Mouse (Mus musculus) MEL (cell line): Measurements from ENCODE around the gene Tmtc4. TPM values are rescaled to one million over a fixed set of nuclear protein-coding genes. Genes with fewer than 3 reads are reported as not detected.

Experiments
- DNase-seq: peaks from one replicate; pipeline ENCODE4 v3.0.0; 2011; ENCODE audit warnings: low read depth, low spot score
- H3K27ac ChIP-seq: 2 replicates; pipeline ENCODE4 v1.5.1; 2012; ENCODE audit warnings: low read depth, mild to moderate bottlenecking, control low read depth, low read length, moderate library complexity; ENCODE audit not compliant: control insufficient read depth
- H3K27me3 ChIP-seq, 2 experiments: fragments of 150-350 bp in 1 of 2; sonication (generic) in 1 of 2; 2 replicates each; pipeline ENCODE4 v1.6.1; 2012; ENCODE audit warnings: low read length in 2 of 2, mild to moderate bottlenecking in 2 of 2, improper control_type of control experiment in 1 of 2, moderate library complexity in 1 of 2; ENCODE audit not compliant: insufficient read depth in 2 of 2, control insufficient read depth in 1 of 2
- H3K36me3 ChIP-seq, 2 experiments: 2 replicates each; pipeline ENCODE4 v1.6.1; 2012 to 2014; ENCODE audit warnings: low read length in 2 of 2, improper control_type of control experiment in 1 of 2, inconsistent platforms in 1 of 2, mild to moderate bottlenecking in 1 of 2; ENCODE audit not compliant: insufficient read depth in 2 of 2, control insufficient read depth in 1 of 2
- H3K4me1 ChIP-seq, 2 experiments: fragments of 150-350 bp in 1 of 2; sonication (generic) in 1 of 2; 2 replicates each; pipeline ENCODE4 v1.6.1; 2012; ENCODE audit warnings: low read length in 2 of 2, improper control_type of control experiment in 1 of 2, mild to moderate bottlenecking in 1 of 2; ENCODE audit not compliant: insufficient read depth in 2 of 2, control insufficient read depth in 1 of 2
- H3K4me3 ChIP-seq, 2 experiments: fragments of 150-350 bp in 1 of 2; sonication (generic) in 1 of 2; 2 replicates each; pipeline ENCODE4 v1.5.1; 2012; ENCODE audit warnings: low read depth in 2 of 2, low read length in 2 of 2, mild to moderate bottlenecking in 2 of 2, moderate library complexity in 2 of 2, control low read depth in 1 of 2, improper control_type of control experiment in 1 of 2; ENCODE audit not compliant: control insufficient read depth in 1 of 2, insufficient read depth in 1 of 2
- H3K79me2 ChIP-seq: 2 replicates; pipeline ENCODE4 v1.6.1; 2012; ENCODE audit warnings: mild to moderate bottlenecking, low read length, moderate library complexity; ENCODE audit not compliant: control insufficient read depth, poor library complexity, insufficient read depth
- H3K9ac ChIP-seq: 2 replicates; pipeline ENCODE4 v1.6.1; 2012; ENCODE audit warnings: low read depth, mild to moderate bottlenecking, control low read depth, low read length, moderate library complexity; ENCODE audit not compliant: control insufficient read depth, poor library complexity, severe bottlenecking
- H3K9me3 ChIP-seq: fragments of 150-350 bp; sonication (generic); replicated peaks from 2 replicates; pipeline ENCODE4 v1.6.1; 2012; ENCODE audit warnings: mild to moderate bottlenecking, low read length, improper control_type of control experiment, moderate library complexity; ENCODE audit not compliant: insufficient read depth
- BHLHE40 ChIP-seq: IDR thresholded peaks from 2 replicates; pipeline ENCODE4 v1.6.1; 2012; ENCODE audit warnings: low read depth, mild to moderate bottlenecking, inconsistent platforms, low read length, improper control_type of control experiment, borderline replicate concordance
- CHD2 ChIP-seq: IDR thresholded peaks from 2 replicates; pipeline ENCODE4 v1.6.1; 2011; ENCODE audit warnings: low read length, improper control_type of control experiment
- ELF1 ChIP-seq: IDR thresholded peaks from 2 replicates; pipeline ENCODE4 v1.6.1; 2014; ENCODE audit warnings: low read depth, mild to moderate bottlenecking, inconsistent platforms, low read length, improper control_type of control experiment, moderate library complexity
- EP300 ChIP-seq, 2 experiments: IDR thresholded peaks; 2 replicates each; pipeline ENCODE4 v1.6.1; 2011; ENCODE audit warnings: improper control_type of control experiment in 2 of 2, low read length in 2 of 2, low read depth in 1 of 2, mild to moderate bottlenecking in 1 of 2
- ETS1 ChIP-seq: IDR thresholded peaks from 2 replicates; pipeline ENCODE4 v1.6.1; 2012; ENCODE audit warnings: low read depth, mild to moderate bottlenecking, inconsistent platforms, low read length, improper control_type of control experiment, moderate library complexity
- GABPA ChIP-seq: IDR thresholded peaks from 2 replicates; pipeline ENCODE4 v1.6.1; 2012; ENCODE audit warnings: low read depth, mild to moderate bottlenecking, inconsistent platforms, low read length, improper control_type of control experiment, moderate library complexity
- HCFC1 ChIP-seq: IDR thresholded peaks from 2 replicates; pipeline ENCODE4 v1.6.1; 2012; ENCODE audit warnings: low read depth, mild to moderate bottlenecking, inconsistent platforms, low read length, improper control_type of control experiment, moderate library complexity
- JUND ChIP-seq: IDR thresholded peaks from 2 replicates; pipeline ENCODE4 v1.6.1; 2011; ENCODE audit warnings: low read depth, mild to moderate bottlenecking, improper control_type of control experiment, low read length
- MAFK ChIP-seq: IDR thresholded peaks from 2 replicates; pipeline ENCODE4 v1.6.1; 2011; ENCODE audit warnings: low read depth, mild to moderate bottlenecking, low read length, improper control_type of control experiment, borderline replicate concordance
- MAZ ChIP-seq: IDR thresholded peaks from 2 replicates; pipeline ENCODE4 v1.6.1; 2012; ENCODE audit warnings: low read depth, mild to moderate bottlenecking, inconsistent platforms, low read length, improper control_type of control experiment
- MXI1 ChIP-seq: IDR thresholded peaks from 2 replicates; pipeline ENCODE4 v1.6.1; 2011; ENCODE audit warnings: mild to moderate bottlenecking, low read depth, low read length, improper control_type of control experiment
- MYB ChIP-seq: IDR thresholded peaks from 2 replicates; pipeline ENCODE4 v1.6.1; 2011; ENCODE audit warnings: mild to moderate bottlenecking, low read depth, low read length, improper control_type of control experiment
- MYC ChIP-seq: IDR thresholded peaks from 2 replicates; pipeline ENCODE4 v1.6.1; 2011; ENCODE audit warnings: low read depth, mild to moderate bottlenecking, low read length, improper control_type of control experiment, moderate library complexity
- NELFE ChIP-seq: IDR thresholded peaks from 2 replicates; pipeline ENCODE4 v1.6.1; 2011; ENCODE audit warnings: low read depth, low read length, improper control_type of control experiment
- POLR2A ChIP-seq, 2 experiments: IDR thresholded peaks; 2 replicates each; pipeline ENCODE4 v1.6.1; 2011 to 2012; ENCODE audit warnings: low read length in 2 of 2, mild to moderate bottlenecking in 2 of 2, control low read depth in 1 of 2, improper control_type of control experiment in 1 of 2, low read depth in 1 of 2, moderate library complexity in 1 of 2; ENCODE audit not compliant: control insufficient read depth in 1 of 2, insufficient read depth in 1 of 2, poor library complexity in 1 of 2
- POLR2AphosphoS2 ChIP-seq: IDR thresholded peaks from 2 replicates; pipeline ENCODE4 v1.6.1; 2011; ENCODE audit warnings: low read length, improper control_type of control experiment
- POLR2AphosphoS5 ChIP-seq: IDR thresholded peaks from 2 replicates; pipeline ENCODE4 v1.6.1; 2012; ENCODE audit warnings: low read depth, borderline replicate concordance, mild to moderate bottlenecking, inconsistent platforms, low read length, moderate library complexity, mixed read lengths
- RAD21 ChIP-seq: IDR thresholded peaks from 2 replicates; pipeline ENCODE4 v1.6.1; 2011; ENCODE audit warnings: mild to moderate bottlenecking, low read depth, low read length, improper control_type of control experiment
- SMC3 ChIP-seq: IDR thresholded peaks from 2 replicates; pipeline ENCODE4 v1.6.1; 2011; ENCODE audit warnings: low read depth, low read length, improper control_type of control experiment
- TAL1 ChIP-seq: IDR thresholded peaks from 2 replicates; pipeline ENCODE4 v1.6.1; 2012; ENCODE audit warnings: mild to moderate bottlenecking, inconsistent platforms, low read length, moderate library complexity, mixed read lengths
- TBP ChIP-seq: IDR thresholded peaks from 2 replicates; pipeline ENCODE4 v1.8.0; 2011; ENCODE audit warnings: low read depth, low read length, improper control_type of control experiment
- TCF12 ChIP-seq: IDR thresholded peaks from 2 replicates; pipeline ENCODE4 v1.6.1; 2014; ENCODE audit warnings: low read depth, mild to moderate bottlenecking, inconsistent platforms, low read length, improper control_type of control experiment, moderate library complexity
- USF1 ChIP-seq: IDR thresholded peaks from 2 replicates; pipeline ENCODE4 v1.6.1; 2014; ENCODE audit warnings: low read depth, mild to moderate bottlenecking, inconsistent platforms, low read length, improper control_type of control experiment, moderate library complexity
- USF2 ChIP-seq, 2 experiments: IDR thresholded peaks; 2 replicates each; pipeline ENCODE4 v1.6.1; 2011 to 2012; ENCODE audit warnings: improper control_type of control experiment in 2 of 2, low read length in 2 of 2, borderline replicate concordance in 1 of 2, inconsistent platforms in 1 of 2, low read depth in 1 of 2, mild to moderate bottlenecking in 1 of 2; ENCODE audit not compliant: insufficient read depth in 1 of 2
- ZC3H11A ChIP-seq: IDR thresholded peaks from 2 replicates; pipeline ENCODE4 v1.6.1; 2012; ENCODE audit warnings: low read depth, mild to moderate bottlenecking, inconsistent platforms, low read length, improper control_type of control experiment
- ZKSCAN1 ChIP-seq: IDR thresholded peaks from 2 replicates; pipeline ENCODE4 v1.6.1; 2012; ENCODE audit warnings: low read depth, mild to moderate bottlenecking, inconsistent platforms, low read length, improper control_type of control experiment, moderate library complexity
- ZMIZ1 ChIP-seq: IDR thresholded peaks from 2 replicates; pipeline ENCODE4 v1.6.1; 2012; ENCODE audit warnings: low read depth, mild to moderate bottlenecking, inconsistent platforms, low read length, improper control_type of control experiment, moderate library complexity
- ZNF384 ChIP-seq: IDR thresholded peaks from 2 replicates; pipeline ENCODE4 v1.6.1; 2012; ENCODE audit warnings: low read depth, mild to moderate bottlenecking, inconsistent platforms, low read length, improper control_type of control experiment
- polyA plus RNA-seq, 2 experiments: library from polyadenylated mRNA; stranded (reverse) in 1 of 2; unstranded in 1 of 2; fragments of >175 nt in 1 of 2; fragments of >200 nt in 1 of 2; gene quantifications; 2 replicates each; pipeline versions ENCODE4 v1.2.1 to v1.2.4; 2012; ENCODE audit warnings: low replicate concordance in 2 of 2, low read depth in 1 of 2; ENCODE audit not compliant: insufficient read length in 2 of 2, insufficient read depth in 1 of 2, missing spikeins in 1 of 2
- total RNA-seq: library from RNA; depleted of rRNA; stranded (reverse); fragments of 300-350 nt; gene quantifications from 2 replicates; pipeline ENCODE4 v1.2.3, GENCODE M21; 2012

Tmtc4 gene
- total and polyA plus RNA-seq, 3 experiments, result 10.4 to 11.5 TPM; not detected in 1

DNA sequence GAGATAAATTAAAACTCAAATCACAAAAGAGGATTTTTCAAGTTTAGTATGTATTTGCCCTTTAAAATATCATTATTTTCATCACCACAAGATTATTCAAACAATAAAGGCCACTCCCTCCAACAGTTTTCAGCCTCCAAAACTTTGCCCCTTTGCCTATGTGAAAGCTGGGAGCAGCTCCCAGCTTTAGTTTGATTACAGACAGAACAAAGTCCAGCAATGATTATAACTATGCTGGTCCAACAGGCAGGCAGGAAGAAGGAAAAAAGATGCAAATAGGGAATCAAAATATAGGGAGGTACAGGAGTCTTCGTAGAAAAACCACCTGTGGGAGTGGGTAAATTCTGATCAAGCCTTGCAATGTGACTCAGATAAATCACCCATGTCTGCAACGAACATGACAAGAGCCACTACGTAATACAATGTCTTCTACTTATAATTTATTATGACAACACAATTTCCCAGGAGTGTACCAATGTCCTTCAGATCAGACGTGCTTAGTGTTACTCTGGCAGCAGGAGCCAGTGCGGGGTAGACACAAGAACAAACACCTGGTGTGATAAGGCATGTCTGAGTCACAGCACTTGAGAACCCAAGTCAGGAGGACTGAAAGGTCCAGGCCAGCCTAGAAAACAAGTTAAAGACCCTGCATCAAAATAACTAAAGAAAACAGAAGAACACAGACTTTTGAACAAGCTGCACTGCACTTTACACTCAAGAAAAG lies 74.3 kb downstream of the Tmtc4 start:
- no peaks in the 10 kb centered on the region for H3K27me3 ChIP-seq

GRCm38 (mm10) chr14:122908075-122908474 lies 75.8 kb downstream of the Tmtc4 start:
- H3K27me3 ChIP-seq, result no peaks in the 10 kb centered on the region
- H3K9me3 ChIP-seq, result no peaks in the 10 kb centered on the region
- H3K9ac ChIP-seq, result no peak overlapping the region
- DNase-seq, result no peak
- no peak overlapping the region for H3K4me3 ChIP-seq
- H3K79me2 ChIP-seq, result peaks cover 21% of the 10 kb centered on the region
- no peak for TF ChIP-seq ZNF384
- TF ChIP-seq MYC, result no peak
- no peak for TF ChIP-seq TBP
- no peak for TF ChIP-seq POLR2A (IDR thresholded peaks at IDR 0.05; ENCODE audit: control insufficient read depth in 1 of 2, insufficient read depth in 1 of 2, low read depth in 1 of 2, low read length in 2 of 2, poor library complexity in 1 of 2)
- TF ChIP-seq MYB, result no peak
- no peak for TF ChIP-seq GABPA
- no peak for TF ChIP-seq USF2 (IDR thresholded peaks at IDR 0.05; ENCODE audit: borderline replicate concordance in 1 of 2, insufficient read depth in 1 of 2, low read depth in 1 of 2, low read length in 2 of 2)
- no peak for TF ChIP-seq JUND
- TF ChIP-seq ETS1, result no peak
- TF ChIP-seq POLR2AphosphoS5, result no peak
- no peak for TF ChIP-seq MXI1
- no peak for TF ChIP-seq ZMIZ1
- no peak for TF ChIP-seq BHLHE40
- no peak for TF ChIP-seq MAZ
- TF ChIP-seq RAD21, result no peak
- no peak for TF ChIP-seq EP300 (IDR thresholded peaks at IDR 0.05; ENCODE audit: low read depth in 1 of 2, low read length in 2 of 2)
- TF ChIP-seq POLR2AphosphoS2, result no peak
- TF ChIP-seq ELF1, result no peak
- TF ChIP-seq ZKSCAN1, result no peak
- no peak for TF ChIP-seq TAL1
- H3K27ac ChIP-seq, result no peak overlapping the region
- peaks cover 2 to 7% of the 10 kb centered on the region in 2 experiments; a peak in 3 of 4 replicates for H3K4me1 ChIP-seq
- peaks cover 2 to 18% of the 10 kb centered on the region in 2 experiments for H3K36me3 ChIP-seq

More for the DNA sequence above, 74.3 kb downstream of the Tmtc4 start:
- Histone ChIP-seq H3K9ac (no peak overlapping the region), H3K4me1 (peaks cover 2 to 7% of the 10 kb centered on the region in 2 experiments; a peak in 3 of 4 replicates), H3K9me3 (no peaks in the 10 kb centered on the region), H3K36me3 (peaks cover 2 to 22% of the 10 kb centered on the region in 2 experiments; a peak in 3 of 4 replicates), H3K27ac (no peak overlapping the region), H3K79me2 (peaks cover 21% of the 10 kb centered on the region), H3K4me3 (no peak overlapping the region)
- no peak for DNase-seq
- TF ChIP-seq TCF12 (no peak), MAFK (no peak), ETS1 (no peak), TAL1 (no peak), ZNF384 (no peak), SMC3 (no peak), MXI1 (no peak), JUND (no peak), ZC3H11A (no peak), POLR2AphosphoS5 (no peak), NELFE (no peak), USF2 (IDR thresholded peaks at IDR 0.05; ENCODE audit: borderline replicate concordance in 1 of 2, insufficient read depth in 1 of 2, low read depth in 1 of 2, low read length in 2 of 2) (no peak), USF1 (no peak), EP300 (IDR thresholded peaks at IDR 0.05; ENCODE audit: low read depth in 1 of 2, low read length in 2 of 2) (no peak), CHD2 (no peak), HCFC1 (no peak)
